Mouse (Mus musculus): ENCODE measurements around the gene Wdr48. TPM values are rescaled to one million over a fixed set of nuclear protein-coding genes. Genes with fewer than 3 reads are reported as not detected.
A peak's percentile ranks its signal among the peaks of the same experiment; 100 is the strongest.

Wdr48 gene
- polyA plus RNA-seq, 1 experiment from 2014 or later = 13.9 TPM

GRCm38 (mm10) chr9:119919858-119920257, 25.2 kb downstream of the Wdr48 start:
- no peak overlapping the region for H3K4me2 ChIP-seq (ENCODE audit: low read depth, low read length)
- no peaks in the 10 kb centered on the region for H3K9me3 ChIP-seq (ENCODE audit: low read length)
- no peaks in the 10 kb centered on the region for H3K4me1 ChIP-seq (ENCODE audit: insufficient read depth)
- H3K4me3 ChIP-seq (ENCODE audit: low read depth, low read length) = no peak overlapping the region
- H3K36me3 ChIP-seq (replicated peaks; ENCODE audit: insufficient read depth, low read length) = peaks cover 82% of the 10 kb centered on the region
- DNase-seq (no peak), ATAC-seq (no peak)
- H3K27me3 ChIP-seq (ENCODE audit: insufficient read depth, low read length) = no peaks in the 10 kb centered on the region
- H3K9ac ChIP-seq (replicated peaks) = no peak overlapping the region
- no peak for TF ChIP-seq CTCF (IDR thresholded peaks at IDR 0.05; ENCODE audit: low read depth)
- no peak for TF ChIP-seq EP300 (IDR thresholded peaks at IDR 0.05; ENCODE audit: low read depth)
- no peak overlapping the region for H3K27ac ChIP-seq (ENCODE audit: low read depth)
- WGBS (ENCODE audit: insufficient replicate concordance) = 71% methylated on average over 1 of the region's 1 CpGs

- Histone ChIP-seq H3K4me3 (ENCODE audit: low read depth, low read length) (no peak overlapping the region), H3K27ac (ENCODE audit: low read depth) (no peak overlapping the region), H3K4me2 (ENCODE audit: low read depth, low read length) (no peak overlapping the region), H3K9ac (replicated peaks) (no peak overlapping the region), H3K36me3 (replicated peaks; ENCODE audit: insufficient read depth, low read length) (peaks cover 78% of the 10 kb centered on the region), H3K27me3 (ENCODE audit: insufficient read depth, low read length) (no peaks in the 10 kb centered on the region), H3K9me3 (ENCODE audit: low read length) (no peaks in the 10 kb centered on the region), H3K4me1 (ENCODE audit: insufficient read depth) (no peaks in the 10 kb centered on the region)
- TF ChIP-seq CTCF (IDR thresholded peaks at IDR 0.05; ENCODE audit: low read depth) (no peak), EP300 (IDR thresholded peaks at IDR 0.05; ENCODE audit: low read depth) (no peak)
- no peak for ATAC-seq
- WGBS (ENCODE audit: insufficient replicate concordance) = 65% methylated on average over 4 of the region's 4 CpGs
- DNase-seq = no peak
Observed at GRCm38 (mm10) chr9:119923462-119923861, 28.8 kb downstream of the Wdr48 start.

GRCm38 (mm10) chr9:119925120-119925657, 30.5 kb downstream of the Wdr48 start:
- ATAC-seq (peak; percentile 53), DNase-seq (no peak)
- H3K36me3 ChIP-seq (replicated peaks; ENCODE audit: insufficient read depth, low read length) = peaks cover 79% of the 10 kb centered on the region
- no peak overlapping the region for H3K9ac ChIP-seq (replicated peaks)
- H3K27me3 ChIP-seq (ENCODE audit: insufficient read depth, low read length) = no peaks in the 10 kb centered on the region
- H3K4me1 ChIP-seq (ENCODE audit: insufficient read depth) = no peaks in the 10 kb centered on the region
- H3K4me3 ChIP-seq (ENCODE audit: low read depth, low read length) = no peak overlapping the region
- TF ChIP-seq EP300 (IDR thresholded peaks at IDR 0.05; ENCODE audit: low read depth) = no peak
- no peak for TF ChIP-seq CTCF (IDR thresholded peaks at IDR 0.05; ENCODE audit: low read depth)
- peak overlapping the region; percentile 34; the same call in 1 of the 2 replicates for H3K27ac ChIP-seq (ENCODE audit: low read depth)
- H3K9me3 ChIP-seq (ENCODE audit: low read length) = no peaks in the 10 kb centered on the region
- WGBS (ENCODE audit: insufficient replicate concordance) = 53% methylated on average over 16 of the region's 16 CpGs
- H3K4me2 ChIP-seq (ENCODE audit: low read depth, low read length) = no peak overlapping the region

GRCm38 (mm10) chr9:119925729-119926128, 31.1 kb downstream of the Wdr48 start:
- no peaks in the 10 kb centered on the region for H3K9me3 ChIP-seq (ENCODE audit: low read length)
- no peak for ATAC-seq
- no peak for TF ChIP-seq CTCF (IDR thresholded peaks at IDR 0.05; ENCODE audit: low read depth)
- TF ChIP-seq EP300 (IDR thresholded peaks at IDR 0.05; ENCODE audit: low read depth) = no peak
- H3K4me2 ChIP-seq (ENCODE audit: low read depth, low read length) = no peak overlapping the region
- no peak overlapping the region for H3K9ac ChIP-seq (replicated peaks)
- no peak for DNase-seq
- no peak overlapping the region for H3K27ac ChIP-seq (ENCODE audit: low read depth)
- 52% methylated on average over 8 of the region's 8 CpGs for WGBS (ENCODE audit: insufficient replicate concordance)
- no peaks in the 10 kb centered on the region for H3K4me1 ChIP-seq (ENCODE audit: insufficient read depth)
- peaks cover 79% of the 10 kb centered on the region for H3K36me3 ChIP-seq (replicated peaks; ENCODE audit: insufficient read depth, low read length)
- no peak overlapping the region for H3K4me3 ChIP-seq (ENCODE audit: low read depth, low read length)
- H3K27me3 ChIP-seq (ENCODE audit: insufficient read depth, low read length) = no peaks in the 10 kb centered on the region

- ATAC-seq = no peak
Observed at GRCm38 (mm10) chr9:119926497-119926896, 31.8 kb downstream of the Wdr48 start.

GRCm38 (mm10) chr9:119932358-119932757, 37.7 kb downstream of the Wdr48 start:
- H3K4me3 ChIP-seq (ENCODE audit: low read depth, low read length) = no peak overlapping the region
- no peak for TF ChIP-seq CTCF (IDR thresholded peaks at IDR 0.05; ENCODE audit: low read depth)
- peak; percentile 42; the same call in 1 of the 2 replicates for TF ChIP-seq EP300 (IDR thresholded peaks at IDR 0.05; ENCODE audit: low read depth)
- H3K4me2 ChIP-seq (ENCODE audit: low read depth, low read length) = no peak overlapping the region
- no peaks in the 10 kb centered on the region for H3K9me3 ChIP-seq (ENCODE audit: low read length)
- 74% methylated on average over 12 of the region's 12 CpGs for WGBS (ENCODE audit: insufficient replicate concordance)
- no peaks in the 10 kb centered on the region for H3K27me3 ChIP-seq (ENCODE audit: insufficient read depth, low read length)
- ATAC-seq = peak; percentile 85
- peaks cover 38% of the 10 kb centered on the region for H3K36me3 ChIP-seq (replicated peaks; ENCODE audit: insufficient read depth, low read length)
- H3K9ac ChIP-seq (replicated peaks) = no peak overlapping the region
- H3K27ac ChIP-seq (ENCODE audit: low read depth) = peak overlapping the region; percentile 78
- peaks cover 7% of the 10 kb centered on the region; the same call in 1 of the 2 replicates for H3K4me1 ChIP-seq (ENCODE audit: insufficient read depth)
- DNase-seq = peak; percentile 75

More at GRCm38 (mm10) chr9:119926497-119926896, 31.8 kb downstream of the Wdr48 start:
- no peak overlapping the region for H3K4me3 ChIP-seq (ENCODE audit: low read depth, low read length)
- TF ChIP-seq EP300 (IDR thresholded peaks at IDR 0.05; ENCODE audit: low read depth) (no peak), CTCF (IDR thresholded peaks at IDR 0.05; ENCODE audit: low read depth) (no peak)
- H3K4me2 ChIP-seq (ENCODE audit: low read depth, low read length) = no peak overlapping the region
- H3K9ac ChIP-seq (replicated peaks) = no peak overlapping the region; the same call in 1 of the 2 replicates
- no peaks in the 10 kb centered on the region for H3K4me1 ChIP-seq (ENCODE audit: insufficient read depth)
- WGBS (ENCODE audit: insufficient replicate concordance) = 76% methylated on average over 5 of the region's 5 CpGs
- H3K27ac ChIP-seq (ENCODE audit: low read depth) = no peak overlapping the region
- DNase-seq = no peak
- H3K36me3 ChIP-seq (replicated peaks; ENCODE audit: insufficient read depth, low read length) = peaks cover 79% of the 10 kb centered on the region
- H3K27me3 ChIP-seq (ENCODE audit: insufficient read depth, low read length) = no peaks in the 10 kb centered on the region
- no peaks in the 10 kb centered on the region for H3K9me3 ChIP-seq (ENCODE audit: low read length)

Data from liver, postnatal 0 days (tissue).